Mouse (Mus musculus) embryo, embryonic 10.5 days (tissue): ENCODE results near the gene Necab2.
A peak's percentile ranks its signal among the peaks of the same experiment; 100 is the strongest.

Experiments
- DNase-seq: peaks from one replicate; pipeline ENCODE4 v3.0.0-alpha.2; 2015; ENCODE audit warnings: low spot score

The Necab2 gene

GRCm38 (mm10) chr8:119446211-119446989 lies at the start of gene Necab2:
Gene Necab2, plus strand, starts transcription at chr8:119446719.
- DNase-seq, result peak; percentile 94

- DNase-seq, result no peak
Measured at GRCm38 (mm10) chr8:119398558-119398957, 48.0 kb upstream of the Necab2 start.

DNA sequence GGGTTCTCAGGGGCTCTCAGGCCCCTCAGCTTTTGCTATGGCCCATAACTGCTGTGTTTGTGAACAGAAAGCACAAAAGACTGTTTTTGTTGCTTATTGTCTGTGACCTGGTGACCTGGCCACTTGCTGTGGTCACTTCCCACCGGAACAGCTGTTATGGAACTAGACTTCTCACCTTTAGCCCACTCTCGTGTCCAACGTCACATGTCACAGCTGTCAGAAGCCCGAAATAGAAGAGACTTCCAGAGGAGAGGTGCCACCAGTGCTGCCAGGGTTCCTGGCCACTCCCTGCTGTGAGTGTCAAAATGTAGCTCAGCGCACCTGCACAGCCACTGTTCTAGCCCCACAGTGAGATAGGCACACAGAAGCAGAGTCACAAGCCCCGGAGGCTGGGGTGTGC lies 47.3 kb upstream of the Necab2 start:
- DNase-seq, result no peak

DNA sequence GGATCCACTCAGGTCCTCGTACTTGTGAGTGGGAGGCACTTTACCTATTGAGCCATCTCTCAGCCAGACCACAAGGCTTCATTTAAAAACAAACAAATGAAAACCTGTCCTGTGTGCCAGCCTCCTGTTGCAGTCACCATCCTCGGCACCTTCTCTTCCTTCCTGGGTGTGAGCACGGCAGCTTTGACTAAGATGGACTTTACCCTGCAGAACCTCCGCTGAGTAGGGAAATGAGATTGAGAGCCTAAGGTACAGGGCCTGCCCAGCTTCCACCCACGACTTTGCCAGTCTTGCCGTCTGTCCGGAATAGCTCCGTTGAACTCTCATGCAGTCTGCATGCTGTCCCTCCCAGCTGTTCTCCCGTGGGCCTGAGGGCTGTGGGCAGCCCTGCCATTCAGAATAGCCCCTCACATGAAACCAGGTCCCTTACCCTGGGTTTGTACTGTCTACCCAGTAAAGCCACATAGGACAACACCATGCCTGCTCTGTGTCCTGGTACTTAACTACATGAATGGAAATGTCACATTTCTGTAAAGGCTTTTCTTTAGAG lies 46.3 kb upstream of the Necab2 start:
- no peak for DNase-seq

- no peak for DNase-seq
Measured at GRCm38 (mm10) chr8:119400904-119401303, 45.6 kb upstream of the Necab2 start.

- DNase-seq, result no peak
Measured at GRCm38 (mm10) chr8:119403912-119404311, 42.6 kb upstream of the Necab2 start.

- no peak for DNase-seq
Measured at GRCm38 (mm10) chr8:119404648-119405047, 41.9 kb upstream of the Necab2 start.

GRCm38 (mm10) chr8:119408311-119408710 lies 38.2 kb upstream of the Necab2 start:
- no peak for DNase-seq

- DNase-seq, result no peak
Measured at GRCm38 (mm10) chr8:119412037-119412734, 34.3 kb upstream of the Necab2 start.

- peak; percentile 90 for DNase-seq
Measured at GRCm38 (mm10) chr8:119412735-119413498, 33.6 kb upstream of the Necab2 start.

DNA sequence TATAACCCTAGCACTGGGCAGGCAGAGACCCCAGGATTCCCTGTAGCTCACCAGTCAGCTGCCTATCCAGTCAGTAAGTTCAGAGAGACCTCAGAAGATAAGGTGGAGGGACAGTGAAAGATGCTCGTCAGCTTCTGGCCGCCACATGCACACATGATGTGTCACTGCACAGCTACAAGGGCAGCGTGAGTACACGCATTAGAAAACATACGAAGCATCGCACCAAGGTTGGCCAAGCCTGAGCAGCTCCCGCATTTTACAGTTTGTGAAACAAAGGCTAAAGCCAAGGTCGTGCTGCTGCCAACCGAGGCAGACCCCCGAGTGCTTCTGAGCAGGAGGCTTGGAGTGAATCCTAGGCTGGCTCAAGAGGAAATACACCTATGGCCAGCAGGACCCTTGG lies 32.9 kb upstream of the Necab2 start:
- no peak for DNase-seq

DNA sequence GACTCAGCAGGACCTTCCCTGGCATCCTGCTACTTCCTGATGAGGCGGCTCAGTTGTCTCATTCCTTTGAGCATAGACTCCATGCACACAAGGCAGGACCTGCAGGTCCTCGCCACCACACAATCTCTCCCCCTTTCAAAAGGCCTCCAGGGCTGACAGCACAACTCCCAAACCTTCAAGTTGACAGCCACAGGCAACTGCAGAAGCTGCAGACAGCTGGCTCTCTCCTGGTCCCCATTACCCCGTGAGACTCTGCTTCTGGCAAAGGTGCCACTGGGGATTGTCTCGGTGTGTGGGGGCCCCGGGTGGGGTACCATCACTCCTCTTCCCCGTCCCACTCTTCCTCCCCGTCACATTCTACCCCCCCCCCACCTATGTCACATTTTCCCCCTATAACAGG lies 26.2 kb upstream of the Necab2 start:
- DNase-seq, result no peak

- DNase-seq, result no peak
Measured at GRCm38 (mm10) chr8:119421603-119422122, 24.9 kb upstream of the Necab2 start.

DNA sequence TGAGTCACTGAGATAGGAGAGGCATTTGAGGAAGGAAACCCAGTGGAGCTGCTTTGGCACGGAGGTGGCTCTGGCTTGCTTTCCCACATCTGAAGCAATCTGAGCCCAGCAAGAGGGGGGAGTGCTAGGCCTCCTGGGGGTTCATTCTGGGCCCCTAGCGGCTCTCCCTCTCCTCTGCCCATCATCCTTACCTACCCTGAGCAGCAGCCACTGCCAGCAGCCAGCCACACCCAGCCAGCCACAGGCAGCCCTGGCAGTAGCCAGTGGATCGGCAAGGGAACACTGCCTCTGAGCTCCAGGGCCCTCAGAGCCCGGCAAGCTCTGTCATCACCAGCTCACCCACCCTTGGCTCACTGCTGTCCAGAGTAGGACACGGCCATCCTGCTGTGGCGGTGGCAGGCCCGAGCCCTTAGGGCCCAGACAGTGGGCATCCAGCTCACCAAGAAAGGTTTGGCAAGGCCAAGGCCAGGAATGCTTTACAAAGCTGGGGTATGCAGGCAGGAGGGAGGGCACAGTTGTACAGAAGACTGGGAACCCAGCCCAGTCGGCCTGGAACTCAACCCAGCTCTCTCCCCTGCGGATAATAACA lies 24.3 kb upstream of the Necab2 start:
- no peak for DNase-seq

DNA sequence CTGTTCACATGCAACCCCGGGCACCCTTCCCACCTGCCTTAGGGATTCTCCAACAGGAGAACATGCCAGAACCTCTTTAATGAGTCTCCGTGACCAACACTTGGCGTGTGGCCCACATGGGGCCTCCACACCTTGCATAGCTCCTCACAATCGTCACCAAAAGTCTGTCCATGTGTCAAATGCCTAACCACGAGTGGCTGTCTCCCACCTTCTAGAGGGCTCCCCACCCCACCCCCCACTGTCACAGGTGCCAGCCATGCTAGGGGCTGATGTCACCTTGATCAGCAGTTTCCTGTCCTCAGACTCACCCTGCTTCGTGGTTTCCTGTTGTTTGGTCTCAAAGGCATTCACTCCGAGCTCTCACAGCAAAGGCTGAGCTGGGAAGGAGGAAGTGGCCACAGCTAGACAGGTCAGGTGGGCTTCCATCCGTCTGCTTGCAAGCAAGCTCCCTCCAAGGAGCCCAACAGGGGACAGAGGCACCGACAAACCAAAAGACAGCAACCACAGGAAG lies 22.8 kb upstream of the Necab2 start:
- no peak for DNase-seq

DNA sequence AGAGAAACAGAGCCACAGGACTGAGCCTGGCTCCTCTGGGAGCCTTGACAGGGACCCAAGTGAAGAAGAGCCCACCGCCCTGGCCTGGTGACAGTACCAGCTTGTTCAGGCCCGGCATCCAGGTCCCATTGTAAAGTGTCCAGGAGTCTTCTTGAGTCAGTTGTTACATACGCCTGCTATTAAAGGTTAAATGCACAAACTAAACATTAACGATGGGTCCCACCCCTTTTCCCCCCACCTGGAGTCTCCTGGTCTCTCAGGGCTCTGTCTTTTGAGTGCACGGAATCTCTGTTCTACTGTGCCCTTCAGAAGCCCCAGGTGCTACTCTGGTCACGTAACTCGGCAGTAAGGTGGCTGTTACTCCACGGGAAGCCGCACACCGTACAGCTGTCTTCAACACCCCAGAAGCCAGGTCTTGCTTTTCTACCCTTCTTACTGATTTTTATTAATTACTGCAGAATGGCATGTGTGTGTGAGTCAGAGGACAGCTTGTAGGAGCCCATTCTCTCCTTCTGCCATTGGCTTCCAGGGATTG lies 22.3 kb upstream of the Necab2 start:
- no peak for DNase-seq

DNA sequence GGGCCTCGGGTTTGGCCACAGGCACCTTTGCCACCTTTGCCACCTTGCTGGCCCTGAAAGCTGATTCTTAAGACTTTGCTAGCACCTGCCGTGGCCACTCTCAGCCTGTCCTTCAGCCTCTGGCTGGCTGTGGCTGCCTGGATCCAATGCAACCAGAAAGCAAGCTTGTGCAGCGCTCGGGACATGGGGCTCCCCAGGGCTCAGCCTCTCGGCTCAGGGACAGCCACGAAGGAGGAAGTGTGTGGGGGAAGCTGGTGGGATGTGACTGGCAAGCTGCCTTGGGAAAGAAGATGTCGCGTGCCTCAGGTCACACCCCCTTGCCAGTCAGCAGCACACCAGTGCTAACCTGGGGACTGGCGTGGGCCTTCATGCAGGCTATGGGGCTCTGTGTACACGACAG lies 21.8 kb upstream of the Necab2 start:
- DNase-seq, result no peak

GRCm38 (mm10) chr8:119425533-119425932 lies 21.0 kb upstream of the Necab2 start:
- no peak for DNase-seq

- DNase-seq, result no peak
Measured at GRCm38 (mm10) chr8:119426069-119426735, 20.3 kb upstream of the Necab2 start.

DNA sequence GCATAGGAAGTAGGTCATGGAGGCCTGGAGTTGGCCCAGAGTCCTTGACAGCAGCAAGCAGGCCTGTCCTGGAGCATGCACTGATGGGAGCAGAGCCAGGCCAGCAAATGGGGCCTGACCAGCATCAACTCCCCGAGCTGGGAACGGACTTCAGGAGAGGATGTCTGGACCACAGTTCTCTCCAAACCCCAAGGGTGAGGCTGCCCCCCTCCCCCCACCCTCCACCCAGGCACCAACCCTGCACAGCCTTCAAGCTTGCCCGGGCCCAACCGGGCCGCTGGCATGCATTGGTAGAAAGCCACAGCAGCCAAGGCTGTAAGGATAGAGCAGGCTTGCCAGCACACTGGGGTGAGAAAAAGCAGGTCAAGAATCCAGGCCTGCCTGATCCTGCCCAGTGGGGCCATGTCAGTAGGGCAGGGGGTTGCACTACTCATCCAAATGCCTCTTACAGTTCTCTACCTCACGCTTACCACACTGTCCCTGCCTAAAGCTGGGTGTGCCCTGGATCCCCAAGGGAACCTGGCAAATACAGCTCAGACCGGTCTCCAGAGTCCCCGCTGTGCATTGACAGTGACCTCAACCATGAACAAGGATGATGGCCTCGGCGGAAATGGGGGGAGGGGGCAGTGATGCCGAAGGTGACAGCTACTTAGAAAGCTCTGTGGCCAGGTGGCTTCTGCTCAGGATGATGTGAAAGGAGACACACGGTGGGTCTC lies 18.7 kb upstream of the Necab2 start:
- DNase-seq, result no peak
